Comparison of ENCODE assay signal across 8 mouse cellular contexts in genomic region chr4:133344112-133344511, GRCm38 (mm10). TPM values are rescaled to one million over a fixed set of nuclear protein-coding genes. Genes with fewer than 3 reads are reported as not detected.
DNase-seq lines count a peak whose midpoint lies in the region; TF ChIP-seq lines count a peak whose summit lies in the region.

No protein-coding gene starts in this region.

- peak; percentile 38 for DNase-seq in gastrocnemius, adult 18-20 months (ENCODE audit: low spot score)
- no peak for DNase-seq in gastrocnemius, adult 8-10 months (ENCODE audit: low spot score in 2 of 2)
- DNase-seq in right cerebral cortex, postnatal 14 days, result peak; percentile 14
- DNase-seq in right cerebral cortex, adult 18-20 months, result no peak
- DNase-seq in brain, embryonic 14.5 days (ENCODE audit: low read depth), result peak; percentile 62
- peak; percentile 56 to 58 for DNase-seq in kidney, postnatal 4 days
- peak; percentile 72 for DNase-seq in retina, embryonic 14.5 days (ENCODE audit: low spot score)
- no peak for DNase-seq in left cerebral cortex, postnatal 36 days (ENCODE audit: low spot score in 2 of 2)

- no peak for TF ChIP-seq POLR2A in brain, embryonic 14.5 days (IDR thresholded peaks at IDR 0.05; ENCODE audit: borderline replicate concordance, extremely low read depth, insufficient read depth, insufficient read length, poor library complexity, severe bottlenecking)

- intact Hi-C loops in left cerebral cortex, postnatal 36 days (cut with DNase I), result no loop called here

- TF ChIP-seq CTCF in brain, embryonic 14.5 days (IDR thresholded peaks at IDR 0.05; ENCODE audit: borderline replicate concordance, extremely low read depth, insufficient read depth, insufficient read length), result peak; percentile 77; the same call in 1 of the 2 replicates

RNA-seq across cellular contexts. Expression of gene Wdtc1, which starts 9.2 kb away (rescaled TPM):
- 100 to 1,000 TPM in 1 of 2 experiments, 10 to 100 TPM in 1; 99.6 to 102 TPM for total RNA-seq in gastrocnemius, adult 18-20 months (2021)
- 100 to 1,000 TPM in 2 of 4 experiments, 10 to 100 TPM in 2; 85.4 to 104 (median 95.3) TPM for total RNA-seq in gastrocnemius, adult 8-10 months (2022)
- 38.6 and 49.6 TPM in 2 replicates for polyA plus RNA-seq in brain, embryonic 14.5 days (2012; rRNA removed)
- total RNA-seq in left cerebral cortex, postnatal 36 days (2021), result 10 to 100 TPM; 58.6 to 59.8 TPM

RNA-seq across cellular contexts. Expression of gene Slc9a1, which starts 25.4 kb away (rescaled TPM):
- 10 to 100 TPM; 10.0 to 11.4 TPM for total RNA-seq in gastrocnemius, adult 18-20 months (2021)
- 1 to 10 TPM; 6.9 to 9.8 (median 8.4) TPM for total RNA-seq in gastrocnemius, adult 8-10 months (2022)
- polyA plus RNA-seq in brain, embryonic 14.5 days (2012; rRNA removed), result 23.4 and 33.1 TPM in 2 replicates
- total RNA-seq in left cerebral cortex, postnatal 36 days (2021), result 10 to 100 TPM; 48.8 to 56.9 TPM

Comparison
In these comparisons a context has a peak if more than half of its experiments do, and no peak if none do; other contexts are left out.
1. DNase-seq: peak in gastrocnemius, adult 18-20 months (single experiment), right cerebral cortex, postnatal 14 days (single experiment), brain, embryonic 14.5 days (single experiment), kidney, postnatal 4 days (2 of 2) and retina, embryonic 14.5 days (single experiment); none in gastrocnemius, adult 8-10 months (0 of 2), right cerebral cortex, adult 18-20 months (single experiment) and left cerebral cortex, postnatal 36 days (0 of 2).
2. RNA of gene Slc9a1, which starts 25.4 kb away (total RNA-seq): 48.8 to 56.9 TPM in left cerebral cortex, postnatal 36 days; 10.0 to 11.4 TPM in gastrocnemius, adult 18-20 months and 6.9 to 9.8 TPM in gastrocnemius, adult 8-10 months; every median in the first group is over 4 times any median in the second.